8 mouse cellular contexts compared by ENCODE assay signal in the genomic region with DNA sequence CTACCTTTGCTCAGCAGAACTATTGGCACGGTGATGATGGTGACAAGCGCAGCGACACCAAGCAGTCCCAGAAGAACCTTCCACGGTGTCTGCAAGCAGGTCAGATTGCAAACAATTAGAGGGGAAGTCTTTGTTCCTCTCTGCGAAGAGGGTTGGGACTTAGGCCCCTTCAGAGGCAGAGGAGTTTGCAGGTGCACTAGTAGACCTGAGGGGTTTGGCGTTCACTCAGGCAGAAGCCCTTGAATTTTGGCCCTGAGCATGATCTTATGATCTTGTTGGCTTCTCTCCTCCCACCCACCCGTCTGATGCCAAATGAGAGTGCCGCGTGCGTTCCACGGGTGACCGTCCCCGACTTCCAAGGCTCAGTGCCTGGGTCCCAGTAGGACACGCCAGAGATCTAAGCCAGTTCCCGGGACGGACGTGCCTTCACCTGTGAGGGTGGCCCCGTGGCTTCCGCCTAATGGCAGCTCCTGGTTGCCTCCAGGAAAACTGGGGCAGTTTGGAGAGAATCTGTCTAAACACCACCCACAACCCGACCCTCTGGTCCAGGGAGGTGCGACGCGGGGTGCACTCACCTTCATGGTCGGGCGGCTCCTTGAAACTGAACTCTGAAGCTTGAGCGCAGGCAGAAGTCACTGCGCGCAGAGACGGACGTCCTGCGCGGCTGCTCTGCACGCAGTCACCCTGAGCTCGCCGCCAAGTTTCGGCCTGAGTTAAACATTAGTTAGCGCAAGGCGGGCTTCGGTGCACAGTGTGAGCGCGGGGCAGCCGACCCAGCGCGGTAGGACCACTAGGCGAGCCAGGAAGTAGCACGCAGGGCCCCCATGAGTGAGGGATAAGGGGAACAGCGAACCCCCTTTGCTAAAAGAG. TPM values are rescaled to one million over a fixed set of nuclear protein-coding genes. Genes with fewer than 3 reads are reported as not detected.
DNase-seq lines count a peak whose midpoint lies in the region; ATAC-seq and TF ChIP-seq lines count a peak whose summit lies in the region.

No protein-coding gene starts in this region.

- WGBS in heart, adult 2 months, result 8% methylated on average over 47 of the region's 47 CpGs
- WGBS in heart, embryonic 11.5 days (ENCODE audit: insufficient replicate concordance), result 7% methylated on average over 47 of the region's 47 CpGs
- 5% methylated on average over 47 of the region's 47 CpGs for WGBS in lung, postnatal 0 days

- no peaks in the 10 kb centered on the region for H3K27me3 ChIP-seq in heart, adult 2 months (ENCODE audit: control insufficient read depth, insufficient read depth, low read length)
- peaks cover 2% of the 10 kb centered on the region; the same call in 1 of the 2 replicates for H3K27me3 ChIP-seq in heart, embryonic 11.5 days (ENCODE audit: control insufficient read depth, insufficient read depth, low read length)
- no peaks in the 10 kb centered on the region for H3K27me3 ChIP-seq in lung, postnatal 0 days (replicated peaks; ENCODE audit: insufficient read depth, low read length)

- H3K9ac ChIP-seq in heart, adult 2 months (ENCODE audit: low read depth, low read length), result peak overlapping the region; percentile 41
- H3K9ac ChIP-seq in heart, embryonic 11.5 days (ENCODE audit: low read depth, low read length), result peak overlapping the region; percentile 70
- peak overlapping the region; percentile 17; the same call in 1 of the 2 replicates for H3K9ac ChIP-seq in lung, postnatal 0 days (replicated peaks; ENCODE audit: low read depth)

- peak; percentile 52 to 56 for DNase-seq in heart, adult 2 months
- DNase-seq in heart, postnatal 25 days (ENCODE audit: low spot score), result no peak
- DNase-seq in kidney, adult 9 months, result peak; percentile 85
- DNase-seq in lung, postnatal 0 days (ENCODE audit: low spot score), result peak; percentile 74
- peak; percentile 48 for DNase-seq in retina, embryonic 14.5 days (ENCODE audit: low spot score)
- no peak for DNase-seq in c-Kit-positive CD71-positive TER-119-positive erythroid progenitor cells, embryonic 14.5 days (ENCODE audit: low spot score)

- ATAC-seq in heart, embryonic 11.5 days (replicated peaks; ENCODE audit: insufficient number of reproducible peaks, low FRiP score, low TSS enrichment), result peak; percentile 56; the same call in 1 of the 2 replicates
- peak; percentile 66 for ATAC-seq in lung, postnatal 0 days

- TF ChIP-seq POLR2A in heart, adult 2 months (IDR thresholded peaks at IDR 0.05; ENCODE audit: insufficient read depth, low read depth, low read length), result no peak

- no peak for TF ChIP-seq CTCF in heart, adult 2 months (IDR thresholded peaks at IDR 0.05)
- peak; percentile 32 for TF ChIP-seq CTCF in lung, postnatal 0 days (IDR thresholded peaks at IDR 0.05)

- no peak overlapping the region; the same call in 1 of the 2 replicates for H3K27ac ChIP-seq in heart, adult 2 months
- H3K27ac ChIP-seq in brown adipose tissue, adult 24 weeks (replicated peaks; ENCODE audit: low read depth, low read length), result no peak overlapping the region
- H3K27ac ChIP-seq in heart, embryonic 11.5 days (ENCODE audit: low read depth, low read length), result 0 out of 2 replicates have a peak overlapping the region, but pooled peaks have one; percentile 15
- H3K27ac ChIP-seq in lung, postnatal 0 days (ENCODE audit: low read length), result peak overlapping the region; percentile 73

- TF ChIP-seq EP300 in heart, adult 2 months (IDR thresholded peaks at IDR 0.05; ENCODE audit: insufficient read depth, low read depth, low read length), result no peak
- no peak for TF ChIP-seq EP300 in lung, postnatal 0 days (IDR thresholded peaks at IDR 0.05)

- no peaks in the 10 kb centered on the region for H3K9me3 ChIP-seq in heart, embryonic 11.5 days (replicated peaks; ENCODE audit: control insufficient read depth, low read length)
- H3K9me3 ChIP-seq in lung, postnatal 0 days (ENCODE audit: low read length), result no peaks in the 10 kb centered on the region

- H3K36me3 ChIP-seq in heart, adult 2 months (ENCODE audit: control insufficient read depth, insufficient read depth, low read length), result no peaks in the 10 kb centered on the region
- no peaks in the 10 kb centered on the region for H3K36me3 ChIP-seq in heart, embryonic 11.5 days (ENCODE audit: control insufficient read depth, insufficient read depth, low read length)
- no peaks in the 10 kb centered on the region for H3K36me3 ChIP-seq in lung, postnatal 0 days (ENCODE audit: insufficient read depth, low read length)

- H3K4me3 ChIP-seq in heart, adult 2 months, result peak overlapping the region; percentile 43
- peak overlapping the region; percentile 37 for H3K4me3 ChIP-seq in brown adipose tissue, adult 24 weeks (ENCODE audit: insufficient read depth, low read depth, low read length)
- peak overlapping the region; percentile 52 for H3K4me3 ChIP-seq in heart, embryonic 11.5 days (ENCODE audit: low read depth, low read length)
- H3K4me3 ChIP-seq in lung, postnatal 0 days (ENCODE audit: low read depth, low read length), result peak overlapping the region; percentile 42

- intact Hi-C loops in heart, adult 2 months (cut with DNase I), result no loop called here
- intact Hi-C loops in heart, postnatal 25 days (cut with DNase I), result no loop called here

- peak overlapping the region; percentile 93 for H3K4me2 ChIP-seq in heart, embryonic 11.5 days
- peak overlapping the region; percentile 75 for H3K4me2 ChIP-seq in lung, postnatal 0 days (replicated peaks; ENCODE audit: low read depth, low read length)

- no peaks in the 10 kb centered on the region for H3K79me2 ChIP-seq in heart, adult 2 months (replicated peaks; ENCODE audit: control insufficient read depth, insufficient read depth, low read length)

- H3K4me1 ChIP-seq in heart, adult 2 months (ENCODE audit: control insufficient read depth, insufficient read depth, low read length), result peaks cover 2% of the 10 kb centered on the region
- peaks cover 3% of the 10 kb centered on the region; the same call in 1 of the 2 replicates for H3K4me1 ChIP-seq in brown adipose tissue, adult 24 weeks (ENCODE audit: control insufficient read depth, insufficient read depth, insufficient read length, low read length)
- peaks cover 5% of the 10 kb centered on the region; the same call in 1 of the 2 replicates for H3K4me1 ChIP-seq in heart, embryonic 11.5 days (ENCODE audit: control insufficient read depth, insufficient read depth, low read length)
- peaks cover 4% of the 10 kb centered on the region; the same call in 1 of the 2 replicates for H3K4me1 ChIP-seq in lung, postnatal 0 days (ENCODE audit: insufficient read depth, low read depth, low read length)

RNA-seq across cellular contexts. Expression of gene Dpp4, which starts 0.6 kb away (rescaled TPM):
- total RNA-seq in heart, adult 2 months (2021), result 1 to 10 TPM; 4.1 to 4.2 TPM
- 2.4 and 4.5 TPM in 2 replicates for polyA plus RNA-seq in heart, adult 2 months (2012; rRNA removed)
- 1 to 10 TPM; 4.6 to 6.8 TPM for total RNA-seq in heart, postnatal 25 days (2021)
- 2.0 and 4.7 TPM in 2 replicates for polyA plus RNA-seq in brown adipose tissue, adult 24 weeks (2012; ENCODE audit: insufficient read depth, insufficient read length, missing spikeins)
- polyA plus RNA-seq in heart, embryonic 11.5 days (2014; fragmentation: Nextera tagmentation; extraction: Ambion mirVana), result 12.3 and 13.6 TPM in 2 replicates
- 41.8 and 44.1 TPM in 2 replicates for polyA plus RNA-seq in lung, postnatal 0 days (2015; fragmentation: Nextera tagmentation; extraction: Ambion mirVana)

Comparison
In these comparisons a context has a peak if more than half of its experiments do, and no peak if none do; other contexts are left out.
1. DNase-seq: peak in heart, adult 2 months (2 of 2), kidney, adult 9 months (single experiment), lung, postnatal 0 days (single experiment) and retina, embryonic 14.5 days (single experiment); none in heart, postnatal 25 days (single experiment) and c-Kit-positive CD71-positive TER-119-positive erythroid progenitor cells, embryonic 14.5 days (single experiment).
2. H3K27ac ChIP-seq: peak in heart, embryonic 11.5 days (single experiment) and lung, postnatal 0 days (single experiment); none in heart, adult 2 months (single experiment) and brown adipose tissue, adult 24 weeks (single experiment).
3. H3K9ac ChIP-seq: peak in every context shown above with its lines; median percentile 70 in heart, embryonic 11.5 days; 41 in heart, adult 2 months; 17 in lung, postnatal 0 days.
4. Peak in every context shown above with its lines, with median percentiles within 50 percentile points of each other: H3K4me3 ChIP-seq.